Mouse (Mus musculus) heart, adult 2 months (tissue): Measurements from ENCODE around the gene Palm. TPM values are rescaled to one million over a fixed set of nuclear protein-coding genes. Genes with fewer than 3 reads are reported as not detected.

Source experiments
- DNase-seq, 2 experiments: peaks; one replicate each; pipeline ENCODE4 v3.0.0; 2021
- H3K27ac ChIP-seq: fragments of 200-600 bp; 2 replicates; pipeline ENCODE4 v1.8.1; 2022
- H3K27me3 ChIP-seq: fragments of 200-500 bp; 2 replicates; pipeline ENCODE4 v1.6.1; 2012; ENCODE audit warnings: mild to moderate bottlenecking, low read length, inconsistent platforms, mixed read lengths; ENCODE audit not compliant: control insufficient read depth, insufficient read depth
- H3K36me3 ChIP-seq: fragments of 200-500 bp; 2 replicates; pipeline ENCODE4 v1.6.1; 2012; ENCODE audit warnings: low read length, inconsistent platforms; ENCODE audit not compliant: control insufficient read depth, insufficient read depth
- H3K4me1 ChIP-seq: fragments of 200-500 bp; 2 replicates; pipeline ENCODE4 v1.6.1; 2011; ENCODE audit warnings: low read length; ENCODE audit not compliant: control insufficient read depth, insufficient read depth
- H3K4me3 ChIP-seq: fragments of 200-600 bp; 2 replicates; pipeline ENCODE4 v1.8.1; 2022
- H3K79me2 ChIP-seq: fragments of 200-500 bp; replicated peaks from 2 replicates; pipeline ENCODE4 v1.6.1; 2012; ENCODE audit warnings: mild to moderate bottlenecking, inconsistent platforms, low read length, moderate library complexity, mixed read lengths; ENCODE audit not compliant: control insufficient read depth, insufficient read depth
- H3K9ac ChIP-seq: fragments of 200-500 bp; 2 replicates; pipeline ENCODE4 v1.6.1; 2012; ENCODE audit warnings: low read depth, mild to moderate bottlenecking, control low read depth, inconsistent platforms, low read length, mixed read lengths
- CTCF ChIP-seq: fragments of 200-600 bp; IDR thresholded peaks from 2 replicates; pipeline ENCODE4 v1.8.1; 2022; ENCODE audit warnings: antibody characterized with exemption, mild to moderate bottlenecking, moderate library complexity
- EP300 ChIP-seq: fragments of 200-500 bp; IDR thresholded peaks from 2 replicates; pipeline ENCODE4 v1.6.1; 2011; ENCODE audit warnings: low read depth, low read length, control low read depth; ENCODE audit not compliant: insufficient read depth
- POLR2A ChIP-seq: fragments of 200-500 bp; IDR thresholded peaks from 2 replicates; pipeline ENCODE4 v1.6.1; 2011; ENCODE audit warnings: mild to moderate bottlenecking, low read depth, low read length, control low read depth; ENCODE audit not compliant: insufficient read depth
- WGBS: fragments of 180-500 bp; shearing (Covaris S2); methylation state at CpG from one replicate; pipeline ENCODE4 v1.1.7; 2018; 5-methylcytosine and 5-hydroxymethylcytosine counted together
- intact Hi-C: fragments of 180-260 bp; cut with DNase I; formaldehyde crosslinking; loops from one replicate; pipeline ENCODE4 v1.15.1; 2025
- polyA plus RNA-seq: library from polyadenylated mRNA; depleted of rRNA; stranded (reverse); fragments of >200 nt; gene quantifications from 2 replicates; pipeline ENCODE4 v1.2.3, GENCODE M21; 2012
- total RNA-seq, 2 experiments: library from RNA; stranded (reverse); gene quantifications; 2 replicates each; pipeline ENCODE4 v1.2.3; 2021

The Palm gene
- total and polyA plus RNA-seq, 3 experiments, result 31.4 to 55.6 (median 51.4) TPM

GRCm38 (mm10) chr10:79780664-79781015 lies 12.7 kb upstream of the Palm start:
- no peaks in the 10 kb centered on the region for H3K36me3 ChIP-seq
- H3K4me3 ChIP-seq, result peak overlapping the region; percentile 49
- no peaks in the 10 kb centered on the region for H3K79me2 ChIP-seq
- peak overlapping the region; percentile 25; the same call in 1 of the 2 replicates for H3K9ac ChIP-seq
- H3K4me1 ChIP-seq, result peaks cover 4% of the 10 kb centered on the region
- H3K27ac ChIP-seq, result no peak overlapping the region; the same call in 1 of the 2 replicates
- 3% methylated on average over 13 of the region's 13 CpGs for WGBS
- H3K27me3 ChIP-seq, result no peaks in the 10 kb centered on the region
- TF ChIP-seq CTCF (no peak), POLR2A (no peak), EP300 (no peak)
- no peak for DNase-seq
- intact Hi-C loops, result loop anchor here (5.0 kb wide), 2 partner anchors 37 to 73 kb away; no protein-coding TSS in a partner anchor

GRCm38 (mm10) chr10:79781139-79781538 lies 12.2 kb upstream of the Palm start:
- Histone ChIP-seq H3K36me3 (no peaks in the 10 kb centered on the region), H3K27ac (no peak overlapping the region), H3K27me3 (no peaks in the 10 kb centered on the region), H3K9ac (no peak overlapping the region), H3K4me1 (peaks cover 4% of the 10 kb centered on the region), H3K4me3 (no peak overlapping the region), H3K79me2 (no peaks in the 10 kb centered on the region)
- intact Hi-C loops, result loop anchor here (5.0 kb wide), 2 partner anchors 36 to 74 kb away; no protein-coding TSS in a partner anchor
- 49% methylated on average over 21 of the region's 21 CpGs for WGBS
- TF ChIP-seq EP300 (no peak), CTCF (no peak), POLR2A (no peak)
- DNase-seq, result peak in 1 of 2 experiments; percentile 21

- intact Hi-C loops, result loop anchor here (5.0 kb wide), 2 partner anchors 35 to 75 kb away; no protein-coding TSS in a partner anchor
- WGBS, result 79% methylated on average over 5 of the region's 5 CpGs
- H3K27me3 ChIP-seq, result no peaks in the 10 kb centered on the region
Observed at GRCm38 (mm10) chr10:79781956-79782355, 11.4 kb upstream of the Palm start.

GRCm38 (mm10) chr10:79783050-79783449 lies 10.3 kb upstream of the Palm start:
- Histone ChIP-seq H3K4me3 (no peak overlapping the region), H3K79me2 (no peaks in the 10 kb centered on the region), H3K36me3 (no peaks in the 10 kb centered on the region), H3K4me1 (peaks cover 4% of the 10 kb centered on the region), H3K27me3 (no peaks in the 10 kb centered on the region), H3K9ac (no peak overlapping the region), H3K27ac (no peak overlapping the region)
- intact Hi-C loops, result loop anchor here (5.0 kb wide), 2 partner anchors 34 to 76 kb away; no protein-coding TSS in a partner anchor
- WGBS, result 53% methylated on average over 7 of the region's 7 CpGs
- no peak for TF ChIP-seq POLR2A
- peak; percentile 56 for TF ChIP-seq CTCF
- TF ChIP-seq EP300, result no peak
- DNase-seq, result no peak

More at GRCm38 (mm10) chr10:79781956-79782355, 11.4 kb upstream of the Palm start:
- Histone ChIP-seq H3K4me1 (peaks cover 4% of the 10 kb centered on the region), H3K79me2 (no peaks in the 10 kb centered on the region), H3K36me3 (no peaks in the 10 kb centered on the region), H3K9ac (no peak overlapping the region), H3K4me3 (no peak overlapping the region), H3K27ac (no peak overlapping the region)
- no peak for DNase-seq
- TF ChIP-seq CTCF (no peak), POLR2A (no peak), EP300 (no peak)

- peaks cover 4% of the 10 kb centered on the region for H3K4me1 ChIP-seq
- WGBS, result 52% methylated on average over 27 of the region's 27 CpGs
- no peak overlapping the region for H3K4me3 ChIP-seq
- no peak overlapping the region for H3K9ac ChIP-seq
- no peaks in the 10 kb centered on the region for H3K79me2 ChIP-seq
- intact Hi-C loops, result loop anchor here (5.0 kb wide), 2 partner anchors 33 to 77 kb away; no protein-coding TSS in a partner anchor
- peak; percentile 66 for TF ChIP-seq CTCF
- no peak for TF ChIP-seq EP300
- TF ChIP-seq POLR2A, result no peak
- no peak overlapping the region for H3K27ac ChIP-seq
- no peaks in the 10 kb centered on the region for H3K27me3 ChIP-seq
- no peak for DNase-seq
- H3K36me3 ChIP-seq, result no peaks in the 10 kb centered on the region
Observed at GRCm38 (mm10) chr10:79783920-79784800, 9.2 kb upstream of the Palm start.
